Mouse (Mus musculus) hindbrain, embryonic 15.5 days (tissue): Measurements from ENCODE around the gene Gm28042. TPM values are rescaled to one million over a fixed set of nuclear protein-coding genes. Genes with fewer than 3 reads are reported as not detected.

Experiments
- ATAC-seq: fragments of 200-750 bp; cut with Nextera tagmentation; 2 replicates; pipeline ENCODE4 v1.8.0; 2017; ENCODE audit warnings: low read depth, moderate number of reproducible peaks, moderate TSS enrichment; ENCODE audit not compliant: low FRiP score
- H3K27ac ChIP-seq: fragments of 300-500 bp; sonication (generic); replicated peaks from 2 replicates; pipeline ENCODE4 v1.5.1; 2015; ENCODE audit warnings: mild to moderate bottlenecking, inconsistent platforms
- H3K27me3 ChIP-seq: fragments of 300-500 bp; sonication (generic); 2 replicates; pipeline ENCODE4 v1.6.1; 2015; ENCODE audit warnings: control low read depth, inconsistent platforms
- H3K36me3 ChIP-seq: fragments of 300-500 bp; sonication (generic); 2 replicates; pipeline ENCODE4 v1.6.1; 2015; ENCODE audit warnings: control low read depth, inconsistent platforms
- H3K4me1 ChIP-seq: fragments of 300-500 bp; sonication (generic); replicated peaks from 2 replicates; pipeline ENCODE4 v1.6.1; 2015; ENCODE audit warnings: control low read depth, inconsistent platforms
- H3K4me2 ChIP-seq: fragments of 300-500 bp; sonication (generic); 2 replicates; pipeline ENCODE4 v1.6.1; 2015; ENCODE audit warnings: moderate library complexity, mild to moderate bottlenecking, inconsistent platforms
- H3K4me3 ChIP-seq: fragments of 300-500 bp; sonication (generic); 2 replicates; pipeline ENCODE4 v1.5.1; 2015; ENCODE audit warnings: mild to moderate bottlenecking, inconsistent platforms
- H3K9ac ChIP-seq: fragments of 300-500 bp; sonication (generic); 2 replicates; pipeline ENCODE4 v1.6.1; 2015; ENCODE audit warnings: inconsistent platforms
- H3K9me3 ChIP-seq: fragments of 300-500 bp; sonication (generic); 2 replicates; pipeline ENCODE4 v1.6.1; 2016; ENCODE audit warnings: control low read depth, inconsistent platforms
- WGBS: fragments of 180-500 bp; shearing (Covaris S2); methylation state at CpG from one replicate; pipeline ENCODE4 v1.1.7; 2015; 5-methylcytosine and 5-hydroxymethylcytosine counted together
- polyA plus RNA-seq: library from polyadenylated mRNA; unstranded; fragments of >200 nt; fragmentation: Nextera tagmentation; extraction: Ambion mirVana; gene quantifications from 2 replicates; pipeline ENCODE4 v1.2.1, GENCODE M21; 2015

Gm28042 gene
- 4.8 and 6.1 TPM in 2 replicates for polyA plus RNA-seq

DNA sequence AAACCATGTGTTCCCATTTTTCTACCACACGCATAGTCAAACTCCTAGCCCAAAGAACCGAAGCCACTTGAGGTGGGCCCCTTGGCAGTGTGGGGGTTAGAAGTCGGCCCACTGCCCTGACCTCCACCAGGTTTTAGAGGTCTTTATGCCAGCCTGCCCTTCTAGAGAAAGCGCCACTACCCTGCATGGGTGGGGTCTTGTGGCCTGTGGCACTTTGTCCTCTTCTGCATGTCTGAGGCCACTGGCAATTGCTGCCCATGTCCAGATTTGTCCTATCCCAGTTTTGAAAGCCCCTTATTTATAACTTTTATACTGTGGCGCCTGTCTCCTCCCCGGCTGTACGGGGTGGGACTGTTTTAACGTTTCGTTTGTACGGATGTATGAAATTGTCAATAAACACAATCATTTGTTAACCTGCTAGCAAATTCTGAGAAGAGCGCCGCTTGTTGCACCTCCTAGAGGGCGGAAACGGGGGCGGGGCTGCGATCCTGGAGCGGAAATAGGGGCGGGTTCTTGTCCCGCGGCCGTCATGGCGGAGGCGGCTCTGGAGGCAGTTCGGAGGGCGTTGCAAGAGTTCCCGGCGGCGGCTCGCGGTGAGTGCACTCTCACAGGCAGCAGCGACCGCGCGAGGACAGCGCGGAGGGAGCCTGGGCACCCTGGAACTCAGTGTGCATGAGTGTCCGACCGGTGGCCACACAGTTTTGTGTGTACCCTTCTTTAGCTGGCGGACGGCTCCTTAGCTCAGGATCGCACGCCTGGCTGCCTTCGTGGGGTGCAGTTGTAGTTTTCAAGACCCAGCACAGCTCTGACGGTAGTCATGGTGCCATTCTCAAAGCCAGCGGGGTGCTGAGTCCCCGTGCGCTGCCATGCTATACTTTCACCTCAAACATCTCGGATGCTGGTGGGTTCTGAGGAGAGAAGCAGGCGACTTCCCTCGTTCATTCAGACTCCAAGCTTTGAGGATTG is at the start of gene Gm28042, which contains the start of gene Jmjd7:
Gene Gm28042 (plus strand): TSS at position 510 of the 966 bp plus-strand sequence.
Gene Jmjd7 (plus strand): TSS at position 500 of the 966 bp plus-strand sequence.
- Histone ChIP-seq H3K4me3 (peak within 1 kb of the TSS; percentile 76), H3K27me3 (no peaks in the 10 kb centered on the region), H3K36me3 (peaks cover 33% of the 10 kb centered on the region), H3K9me3 (no peaks in the 10 kb centered on the region), H3K4me1 (peaks cover 17% of the 10 kb centered on the region), H3K27ac (peak within 1 kb of the TSS; percentile 94), H3K4me2 (peak within 1 kb of the TSS; percentile 85), H3K9ac (peak within 1 kb of the TSS; percentile 80)
- peak; percentile 92 for ATAC-seq
- 6% methylated on average over 50 of the region's 50 CpGs for WGBS

DNA sequence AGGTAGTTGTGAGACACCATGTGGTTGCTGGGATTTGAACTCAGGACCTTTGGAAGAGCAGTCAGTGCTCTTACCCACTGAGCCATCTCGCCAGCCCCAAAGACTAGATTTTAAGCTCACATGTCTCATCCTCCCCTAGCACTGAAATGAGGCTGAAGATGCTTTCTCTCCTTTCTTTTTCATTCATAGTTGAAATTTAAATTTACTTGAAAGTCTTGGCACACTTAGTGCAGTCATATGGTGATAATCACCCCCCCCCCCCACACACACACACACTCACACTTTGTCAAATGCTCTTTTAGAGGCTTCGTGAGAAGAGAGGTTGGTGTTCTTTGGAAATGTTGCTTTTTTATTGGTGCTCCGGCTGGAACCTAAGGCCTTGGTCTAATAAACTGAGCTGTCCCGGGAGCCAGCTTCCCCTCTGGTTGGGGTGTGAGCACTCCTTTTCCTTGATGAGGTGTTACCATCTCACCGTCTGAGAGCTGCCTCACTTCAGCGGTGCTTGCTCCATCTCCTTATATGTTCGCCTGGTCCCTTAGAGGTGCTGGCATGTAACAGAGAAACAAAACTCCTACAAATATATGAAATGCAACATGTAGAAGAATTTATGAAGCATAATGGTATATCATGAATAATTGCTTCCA is 46.8 kb upstream of the Gm28042 start:
- H3K36me3 ChIP-seq, result peaks cover 11% of the 10 kb centered on the region
- no peak for ATAC-seq
- no peak overlapping the region for H3K4me2 ChIP-seq
- no peaks in the 10 kb centered on the region for H3K27me3 ChIP-seq
- WGBS, result 90% methylated on average over 7 of the region's 7 CpGs
- H3K9ac ChIP-seq, result no peak overlapping the region
- H3K9me3 ChIP-seq, result no peaks in the 10 kb centered on the region
- no peak overlapping the region for H3K4me3 ChIP-seq
- no peak overlapping the region for H3K27ac ChIP-seq
- peaks cover 21% of the 10 kb centered on the region for H3K4me1 ChIP-seq

DNA sequence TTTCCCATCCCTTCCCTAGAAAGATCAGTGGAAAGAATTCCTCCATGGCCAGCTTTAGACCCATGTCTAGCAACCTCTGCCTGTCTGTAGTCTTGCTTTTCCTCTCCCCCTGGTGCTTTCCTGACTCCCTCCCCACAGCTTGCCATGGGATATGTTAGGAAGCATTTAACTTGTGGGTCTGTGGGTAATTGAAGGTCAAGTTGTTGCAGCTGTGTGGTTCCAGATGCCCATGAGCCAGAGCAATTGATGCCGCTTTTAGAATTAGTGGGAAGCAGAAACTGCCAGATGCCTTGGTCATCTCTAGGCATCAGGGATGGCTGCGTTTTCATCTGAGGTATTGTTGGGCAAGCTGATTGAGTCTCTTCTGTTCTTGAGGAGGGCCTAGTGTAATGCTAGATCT is 45.7 kb upstream of the Gm28042 start:
- WGBS, result 82% methylated on average over 2 of the region's 2 CpGs
- Histone ChIP-seq H3K9me3 (no peaks in the 10 kb centered on the region), H3K9ac (no peak overlapping the region), H3K27me3 (no peaks in the 10 kb centered on the region), H3K36me3 (peaks cover 11% of the 10 kb centered on the region), H3K4me2 (no peak overlapping the region), H3K4me1 (peaks cover 17% of the 10 kb centered on the region), H3K27ac (no peak overlapping the region), H3K4me3 (no peak overlapping the region)
- no peak for ATAC-seq

DNA sequence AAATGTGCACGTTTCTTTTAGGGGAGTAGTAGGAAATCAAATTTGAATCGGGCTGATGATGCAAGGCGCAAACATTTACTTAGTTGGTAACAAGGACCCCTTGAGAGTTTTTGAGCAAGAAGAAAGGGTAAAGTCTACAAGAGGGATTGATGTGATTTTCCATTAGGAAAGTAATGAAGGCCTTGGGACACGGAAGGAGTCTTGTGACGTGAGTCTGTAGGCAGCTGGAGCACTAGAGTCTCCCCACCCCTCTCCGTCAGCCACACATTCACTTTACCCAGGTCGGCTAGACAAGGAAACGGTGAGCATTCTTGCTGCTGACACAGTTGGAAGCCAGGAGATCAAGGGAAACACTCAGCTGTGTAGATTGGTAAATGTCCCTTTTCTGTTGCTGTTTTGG is 41.4 kb upstream of the Gm28042 start:
- Histone ChIP-seq H3K4me2 (no peak overlapping the region), H3K4me3 (no peak overlapping the region), H3K27me3 (no peaks in the 10 kb centered on the region), H3K9ac (no peak overlapping the region), H3K27ac (no peak overlapping the region), H3K36me3 (peaks cover 11% of the 10 kb centered on the region), H3K4me1 (no peaks in the 10 kb centered on the region; the same call in 1 of the 2 replicates), H3K9me3 (no peaks in the 10 kb centered on the region)
- no peak for ATAC-seq
- 63% methylated on average over 8 of the region's 8 CpGs for WGBS

DNA sequence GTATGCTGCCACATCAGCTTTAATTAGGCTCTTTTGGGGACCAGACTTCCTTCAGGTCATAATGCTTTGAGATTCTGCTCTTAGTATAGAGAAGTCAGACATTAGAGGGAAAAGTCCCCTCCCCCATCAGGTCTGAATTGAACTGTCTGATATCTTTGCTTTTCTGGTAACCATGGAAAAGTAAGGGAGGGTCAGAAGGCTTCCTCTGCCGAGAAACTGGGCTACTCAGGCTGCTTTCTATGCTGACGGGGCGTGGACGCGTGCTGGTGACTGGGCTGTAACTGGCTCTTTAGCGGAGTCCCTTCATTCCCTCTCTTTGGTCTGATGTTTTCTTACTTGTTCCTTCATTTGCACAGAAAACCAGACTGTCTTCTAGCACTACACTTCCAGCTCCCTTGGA is 40.9 kb upstream of the Gm28042 start:
- H3K4me2 ChIP-seq, result no peak overlapping the region
- H3K36me3 ChIP-seq, result peaks cover 11% of the 10 kb centered on the region
- no peaks in the 10 kb centered on the region for H3K9me3 ChIP-seq
- WGBS, result 69% methylated on average over 6 of the region's 6 CpGs
- H3K27me3 ChIP-seq, result no peaks in the 10 kb centered on the region
- no peaks in the 10 kb centered on the region; the same call in 1 of the 2 replicates for H3K4me1 ChIP-seq
- no peak overlapping the region for H3K9ac ChIP-seq
- ATAC-seq, result no peak
- H3K27ac ChIP-seq, result no peak overlapping the region
- no peak overlapping the region for H3K4me3 ChIP-seq

DNA sequence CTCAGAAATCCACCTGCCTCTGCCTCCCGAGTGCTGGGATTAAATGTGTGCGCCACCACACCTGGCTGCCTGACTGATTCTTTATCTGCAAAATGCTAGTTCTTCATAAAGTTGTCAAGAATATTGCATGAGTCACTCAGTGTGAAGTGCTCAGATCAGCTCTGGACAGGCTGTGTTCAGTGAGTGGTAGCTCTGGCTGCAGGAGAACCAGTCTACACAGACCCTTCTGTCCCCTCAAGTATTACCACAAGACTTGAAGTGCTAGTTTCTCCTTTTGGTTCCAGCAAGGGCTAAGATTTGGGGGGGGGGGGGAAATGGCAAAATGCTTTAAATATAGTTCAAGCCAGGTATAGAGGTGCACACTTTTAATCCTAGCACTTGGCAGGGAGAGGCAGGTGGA is 39.9 kb upstream of the Gm28042 start:
- WGBS, result 100% methylated on average over 2 of the region's 2 CpGs
- no peak overlapping the region for H3K4me3 ChIP-seq

DNA sequence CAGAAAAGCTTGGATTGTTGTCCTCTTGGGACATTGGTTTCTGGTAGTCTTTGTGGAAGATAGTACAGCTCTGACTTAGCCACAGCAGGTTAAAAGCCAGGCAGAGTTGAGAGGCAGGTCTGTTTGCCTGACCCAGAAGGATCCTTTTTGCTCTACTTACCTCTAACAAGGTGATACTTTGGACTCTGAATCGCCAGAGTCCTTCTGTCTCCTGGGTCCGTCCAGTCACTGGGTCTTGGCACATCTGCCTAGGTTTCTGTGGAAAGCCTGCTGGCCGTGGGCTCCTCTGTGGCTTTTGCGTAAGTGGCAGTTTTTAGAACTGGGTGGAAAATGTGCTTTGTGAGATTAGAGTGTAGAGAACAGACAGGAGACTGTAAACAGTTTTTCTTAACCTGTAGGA is 38.3 kb upstream of the Gm28042 start:
- 93% methylated on average over 4 of the region's 4 CpGs for WGBS
- no peak overlapping the region for H3K9ac ChIP-seq
- no peak for ATAC-seq

More for the DNA sequence above, 39.9 kb upstream of the Gm28042 start:
- H3K4me2 ChIP-seq, result no peak overlapping the region
- peaks cover 5% of the 10 kb centered on the region; the same call in 1 of the 2 replicates for H3K36me3 ChIP-seq
- H3K27me3 ChIP-seq, result no peaks in the 10 kb centered on the region
- H3K9me3 ChIP-seq, result no peaks in the 10 kb centered on the region
- no peak for ATAC-seq
- no peak overlapping the region for H3K27ac ChIP-seq
- H3K9ac ChIP-seq, result no peak overlapping the region
- H3K4me1 ChIP-seq, result no peaks in the 10 kb centered on the region; the same call in 1 of the 2 replicates

DNA sequence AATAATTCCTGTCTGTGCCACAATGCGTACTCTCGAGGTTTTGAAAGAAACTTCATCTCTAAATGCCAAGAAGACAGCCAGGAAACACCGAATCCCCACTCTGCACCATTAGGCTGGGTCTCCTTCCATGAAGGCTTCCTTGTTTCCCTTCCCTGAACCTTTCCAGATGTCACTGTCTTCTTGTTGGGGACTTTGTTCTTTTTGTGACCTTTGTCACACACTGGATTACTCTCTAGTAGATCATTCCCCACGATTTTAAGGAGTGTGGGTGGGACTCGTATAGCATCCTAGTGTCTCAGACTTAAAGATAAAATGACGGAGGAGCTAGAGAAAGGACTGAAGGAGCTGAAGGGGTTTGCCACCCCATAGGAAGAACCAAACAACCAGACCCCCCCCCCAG is 36.4 kb upstream of the Gm28042 start:
- H3K27ac ChIP-seq, result no peak overlapping the region
- H3K27me3 ChIP-seq, result no peaks in the 10 kb centered on the region
- no peak overlapping the region for H3K9ac ChIP-seq
- H3K4me1 ChIP-seq, result peaks cover 6% of the 10 kb centered on the region
- 87% methylated on average over 6 of the region's 6 CpGs for WGBS
- H3K9me3 ChIP-seq, result no peaks in the 10 kb centered on the region
- no peaks in the 10 kb centered on the region for H3K36me3 ChIP-seq
- H3K4me3 ChIP-seq, result no peak overlapping the region
- no peak overlapping the region for H3K4me2 ChIP-seq
- ATAC-seq, result no peak

More for the DNA sequence above, 38.3 kb upstream of the Gm28042 start:
- H3K36me3 ChIP-seq, result no peaks in the 10 kb centered on the region
- no peaks in the 10 kb centered on the region for H3K9me3 ChIP-seq
- no peaks in the 10 kb centered on the region for H3K27me3 ChIP-seq
- no peak overlapping the region for H3K4me2 ChIP-seq
- H3K4me1 ChIP-seq, result no peaks in the 10 kb centered on the region; the same call in 1 of the 2 replicates
- H3K27ac ChIP-seq, result no peak overlapping the region
- H3K4me3 ChIP-seq, result no peak overlapping the region

DNA sequence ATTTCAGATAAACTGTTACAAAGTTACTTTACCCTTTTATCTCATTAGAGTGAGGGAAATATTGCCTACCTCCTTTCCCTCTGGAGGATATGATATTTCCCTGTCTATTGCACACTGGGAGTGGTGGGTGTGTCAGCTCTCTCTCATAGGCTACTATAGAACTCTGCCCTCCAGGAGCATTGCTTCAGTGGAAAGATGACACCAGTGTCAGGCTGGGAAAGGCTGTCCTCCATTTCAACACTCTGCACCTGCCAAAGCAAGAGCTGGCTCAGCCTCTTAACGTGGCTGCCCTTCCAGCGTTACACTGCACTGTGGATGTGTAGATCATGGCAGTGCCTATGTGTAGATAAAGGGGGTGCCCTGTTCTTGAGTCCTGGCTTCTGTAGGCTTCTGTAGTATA is 34.9 kb upstream of the Gm28042 start:
- WGBS, result 93% methylated on average over 2 of the region's 2 CpGs

DNA sequence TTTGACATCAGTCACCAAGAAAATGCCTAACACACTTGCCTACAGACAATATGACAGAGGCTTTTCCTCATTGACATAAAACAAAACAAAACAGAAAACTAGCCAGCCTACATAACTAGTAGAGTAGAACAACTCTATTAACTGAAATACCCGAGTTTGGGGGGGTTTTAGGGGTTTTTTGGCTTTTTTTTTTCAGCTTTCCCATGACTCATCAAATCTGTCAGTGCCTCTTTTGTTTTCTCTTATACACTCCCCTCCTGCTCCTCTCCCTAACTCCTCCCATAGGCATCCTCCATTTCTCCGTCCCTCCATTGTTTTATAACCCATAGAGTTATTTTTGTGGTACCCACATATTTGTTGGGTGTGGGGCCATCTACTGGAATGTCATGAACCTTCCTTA is 33.8 kb upstream of the Gm28042 start:
- H3K4me3 ChIP-seq, result no peak overlapping the region
- H3K27ac ChIP-seq, result no peak overlapping the region
- peaks cover under 1% of the 10 kb centered on the region; the same call in 1 of the 2 replicates for H3K36me3 ChIP-seq
- ATAC-seq, result no peak
- H3K9ac ChIP-seq, result no peak overlapping the region
- H3K4me2 ChIP-seq, result no peak overlapping the region
- 49% methylated on average over 2 of the region's 2 CpGs for WGBS
- H3K27me3 ChIP-seq, result no peaks in the 10 kb centered on the region
- H3K4me1 ChIP-seq, result peaks cover 6% of the 10 kb centered on the region; the same call in 1 of the 2 replicates
- H3K9me3 ChIP-seq, result no peaks in the 10 kb centered on the region

More for the DNA sequence above, 34.9 kb upstream of the Gm28042 start:
- Histone ChIP-seq H3K27ac (no peak overlapping the region), H3K4me1 (peaks cover 6% of the 10 kb centered on the region; the same call in 1 of the 2 replicates), H3K4me2 (no peak overlapping the region), H3K9me3 (no peaks in the 10 kb centered on the region), H3K4me3 (no peak overlapping the region), H3K9ac (no peak overlapping the region), H3K27me3 (no peaks in the 10 kb centered on the region), H3K36me3 (no peaks in the 10 kb centered on the region)
- ATAC-seq, result no peak

DNA sequence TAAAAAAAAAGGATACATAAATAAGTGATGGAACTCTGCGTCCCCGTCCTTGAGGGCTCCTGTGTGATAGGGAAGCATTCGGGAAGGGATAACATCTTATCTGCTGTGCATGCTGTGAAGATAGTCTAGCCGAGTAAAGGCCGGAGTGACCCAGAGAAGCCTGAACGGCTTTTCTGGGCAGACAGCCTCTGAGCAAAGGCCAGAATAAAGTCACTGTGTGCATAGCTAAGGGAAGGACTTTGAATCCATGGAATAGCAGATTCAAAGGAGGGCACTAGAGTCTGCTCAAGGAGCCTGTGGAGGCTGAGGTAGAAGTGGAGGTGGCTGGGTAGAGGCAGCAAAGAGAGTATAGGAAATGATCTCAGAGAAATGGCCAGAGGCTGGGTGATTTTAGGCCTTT is 32.5 kb upstream of the Gm28042 start:
- no peak overlapping the region for H3K4me2 ChIP-seq
- ATAC-seq, result no peak
- H3K9me3 ChIP-seq, result no peaks in the 10 kb centered on the region
- no peak overlapping the region for H3K4me3 ChIP-seq
- H3K27me3 ChIP-seq, result no peaks in the 10 kb centered on the region
- H3K27ac ChIP-seq, result peak overlapping the region; percentile 68; the same call in 1 of the 2 replicates
- WGBS, result 92% methylated on average over 6 of the region's 6 CpGs
- peaks cover 11% of the 10 kb centered on the region; the same call in 1 of the 2 replicates for H3K36me3 ChIP-seq
- no peak overlapping the region for H3K9ac ChIP-seq
- peaks cover 6% of the 10 kb centered on the region; the same call in 1 of the 2 replicates for H3K4me1 ChIP-seq
